Mouse (Mus musculus): ENCODE results near the gene Shank2. TPM values are rescaled to one million over a fixed set of nuclear protein-coding genes. Genes with fewer than 3 reads are reported as not detected.

The Shank2 gene
- polyA plus RNA-seq, 1 experiment from 2014 or later = 0.27 TPM

GRCm38 (mm10) chr7:144324077-144324476, 322.3 kb downstream of the Shank2 start:
- 87% methylated on average over 2 of the region's 2 CpGs for WGBS
- no peaks in the 10 kb centered on the region; the same call in 1 of the 2 replicates for H3K27me3 ChIP-seq (replicated peaks)
- no peaks in the 10 kb centered on the region for H3K36me3 ChIP-seq
- ATAC-seq (ENCODE audit: insufficient number of reproducible peaks, low FRiP score) = no peak
- no peaks in the 10 kb centered on the region for H3K9me3 ChIP-seq (replicated peaks)
- H3K4me3 ChIP-seq = no peak overlapping the region
- H3K9ac ChIP-seq = no peak overlapping the region
- no peaks in the 10 kb centered on the region for H3K4me1 ChIP-seq (replicated peaks)
- no peak overlapping the region for H3K27ac ChIP-seq (ENCODE audit: poor library complexity, severe bottlenecking)
- H3K4me2 ChIP-seq = no peak overlapping the region

- no peak overlapping the region for H3K4me3 ChIP-seq
- no peaks in the 10 kb centered on the region for H3K27me3 ChIP-seq (replicated peaks)
- H3K27ac ChIP-seq (ENCODE audit: poor library complexity, severe bottlenecking) = no peak overlapping the region
- H3K4me1 ChIP-seq (replicated peaks) = no peaks in the 10 kb centered on the region
- H3K9me3 ChIP-seq (replicated peaks) = no peaks in the 10 kb centered on the region
- H3K9ac ChIP-seq = no peak overlapping the region
- H3K36me3 ChIP-seq = no peaks in the 10 kb centered on the region
- WGBS = 83% methylated on average over 6 of the region's 6 CpGs
- H3K4me2 ChIP-seq = no peak overlapping the region
- no peak for ATAC-seq (ENCODE audit: insufficient number of reproducible peaks, low FRiP score)
Observed at GRCm38 (mm10) chr7:144324861-144325260, 323.1 kb downstream of the Shank2 start.

DNA sequence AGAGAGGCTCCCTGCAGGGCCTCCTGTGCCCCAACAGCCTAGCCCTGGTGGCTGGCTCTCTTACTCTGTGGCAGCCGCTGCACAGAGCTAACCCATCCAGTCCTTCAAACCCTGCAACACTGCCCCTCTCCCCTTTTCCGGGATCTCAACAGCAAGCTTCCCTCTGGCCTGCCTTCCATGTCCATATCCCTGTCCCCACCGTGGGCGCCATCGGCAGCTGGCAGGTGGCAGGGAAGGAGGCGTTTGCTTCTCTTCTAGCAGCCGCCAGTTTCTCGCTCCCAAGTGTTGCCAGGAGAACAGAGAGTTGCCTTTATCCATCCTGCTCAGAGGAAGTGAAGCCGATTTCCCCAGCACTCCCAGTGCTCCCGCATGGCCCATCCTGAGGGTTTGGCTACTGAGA, 323.9 kb downstream of the Shank2 start:
- H3K9ac ChIP-seq = no peak overlapping the region
- no peak overlapping the region for H3K4me3 ChIP-seq
- H3K27me3 ChIP-seq (replicated peaks) = no peaks in the 10 kb centered on the region
- WGBS = 79% methylated on average over 10 of the region's 10 CpGs
- no peaks in the 10 kb centered on the region for H3K4me1 ChIP-seq (replicated peaks)
- H3K27ac ChIP-seq (ENCODE audit: poor library complexity, severe bottlenecking) = no peak overlapping the region
- H3K4me2 ChIP-seq = no peak overlapping the region
- no peaks in the 10 kb centered on the region for H3K9me3 ChIP-seq (replicated peaks)
- no peak for ATAC-seq (ENCODE audit: insufficient number of reproducible peaks, low FRiP score)
- H3K36me3 ChIP-seq = no peaks in the 10 kb centered on the region

DNA sequence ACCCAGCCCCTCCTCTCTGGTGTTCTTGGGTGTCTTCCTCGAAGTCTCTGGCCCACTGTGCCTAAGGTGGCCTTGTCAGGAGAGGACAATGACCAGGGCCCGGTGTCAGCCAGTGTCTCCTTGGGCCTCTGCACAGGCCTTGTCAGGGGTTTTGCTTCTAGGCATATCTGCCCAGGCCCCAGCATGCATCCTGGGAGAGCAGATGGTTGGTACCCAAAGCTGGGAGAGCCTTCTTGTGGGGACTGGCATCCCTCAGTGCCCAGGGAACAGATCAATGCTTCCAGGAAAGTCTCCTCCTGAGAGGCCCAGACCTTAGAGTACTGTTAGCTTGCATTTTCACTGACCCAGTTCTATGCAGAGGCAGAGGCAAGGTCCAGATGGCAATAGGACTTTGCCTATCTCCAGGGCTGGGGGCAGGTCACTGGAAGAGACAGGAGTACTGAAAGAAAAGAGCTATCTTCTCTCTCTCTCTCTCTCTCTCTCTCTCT, 327.7 kb downstream of the Shank2 start:
- Histone ChIP-seq H3K9me3 (replicated peaks) (no peaks in the 10 kb centered on the region), H3K27ac (ENCODE audit: poor library complexity, severe bottlenecking) (no peak overlapping the region), H3K4me2 (no peak overlapping the region), H3K4me3 (no peak overlapping the region), H3K9ac (no peak overlapping the region), H3K4me1 (replicated peaks) (no peaks in the 10 kb centered on the region), H3K36me3 (no peaks in the 10 kb centered on the region), H3K27me3 (replicated peaks) (no peaks in the 10 kb centered on the region)
- WGBS = 85% methylated on average over 1 of the region's 2 CpGs
- no peak for ATAC-seq (ENCODE audit: insufficient number of reproducible peaks, low FRiP score)

- Histone ChIP-seq H3K9me3 (replicated peaks) (no peaks in the 10 kb centered on the region), H3K9ac (no peak overlapping the region), H3K4me1 (replicated peaks) (no peaks in the 10 kb centered on the region), H3K27me3 (replicated peaks) (no peaks in the 10 kb centered on the region), H3K27ac (ENCODE audit: poor library complexity, severe bottlenecking) (no peak overlapping the region), H3K4me2 (no peak overlapping the region), H3K36me3 (no peaks in the 10 kb centered on the region), H3K4me3 (no peak overlapping the region)
- no peak for ATAC-seq (ENCODE audit: insufficient number of reproducible peaks, low FRiP score)
Observed at GRCm38 (mm10) chr7:144336626-144337025, 334.9 kb downstream of the Shank2 start.

- no peak overlapping the region for H3K27ac ChIP-seq (ENCODE audit: poor library complexity, severe bottlenecking)
- H3K9me3 ChIP-seq (replicated peaks) = no peaks in the 10 kb centered on the region
- no peak overlapping the region for H3K9ac ChIP-seq
- no peak overlapping the region for H3K4me3 ChIP-seq
- H3K4me1 ChIP-seq (replicated peaks) = no peaks in the 10 kb centered on the region
- no peaks in the 10 kb centered on the region for H3K36me3 ChIP-seq
- no peaks in the 10 kb centered on the region for H3K27me3 ChIP-seq (replicated peaks)
- no peak for ATAC-seq (ENCODE audit: insufficient number of reproducible peaks, low FRiP score)
- 80% methylated on average over 5 of the region's 5 CpGs for WGBS
- no peak overlapping the region for H3K4me2 ChIP-seq
Observed at GRCm38 (mm10) chr7:144338694-144339093, 337.0 kb downstream of the Shank2 start.

GRCm38 (mm10) chr7:144340376-144340775, 338.6 kb downstream of the Shank2 start:
- H3K9ac ChIP-seq = no peak overlapping the region
- H3K9me3 ChIP-seq (replicated peaks) = no peaks in the 10 kb centered on the region
- H3K27me3 ChIP-seq (replicated peaks) = no peaks in the 10 kb centered on the region
- WGBS = 73% methylated on average over 6 of the region's 6 CpGs
- no peak for ATAC-seq (ENCODE audit: insufficient number of reproducible peaks, low FRiP score)
- no peak overlapping the region for H3K4me2 ChIP-seq
- H3K4me1 ChIP-seq (replicated peaks) = no peaks in the 10 kb centered on the region
- H3K4me3 ChIP-seq = no peak overlapping the region
- no peaks in the 10 kb centered on the region for H3K36me3 ChIP-seq
- no peak overlapping the region for H3K27ac ChIP-seq (ENCODE audit: poor library complexity, severe bottlenecking)

- Histone ChIP-seq H3K4me1 (replicated peaks) (no peaks in the 10 kb centered on the region), H3K4me2 (no peak overlapping the region), H3K27ac (ENCODE audit: poor library complexity, severe bottlenecking) (no peak overlapping the region), H3K36me3 (no peaks in the 10 kb centered on the region), H3K9me3 (replicated peaks) (no peaks in the 10 kb centered on the region; the same call in 1 of the 2 replicates), H3K4me3 (no peak overlapping the region), H3K27me3 (replicated peaks) (no peaks in the 10 kb centered on the region), H3K9ac (no peak overlapping the region)
- 60% methylated on average over 2 of the region's 2 CpGs for WGBS
- no peak for ATAC-seq (ENCODE audit: insufficient number of reproducible peaks, low FRiP score)
Observed at GRCm38 (mm10) chr7:144366133-144366532, 364.4 kb downstream of the Shank2 start.

DNA sequence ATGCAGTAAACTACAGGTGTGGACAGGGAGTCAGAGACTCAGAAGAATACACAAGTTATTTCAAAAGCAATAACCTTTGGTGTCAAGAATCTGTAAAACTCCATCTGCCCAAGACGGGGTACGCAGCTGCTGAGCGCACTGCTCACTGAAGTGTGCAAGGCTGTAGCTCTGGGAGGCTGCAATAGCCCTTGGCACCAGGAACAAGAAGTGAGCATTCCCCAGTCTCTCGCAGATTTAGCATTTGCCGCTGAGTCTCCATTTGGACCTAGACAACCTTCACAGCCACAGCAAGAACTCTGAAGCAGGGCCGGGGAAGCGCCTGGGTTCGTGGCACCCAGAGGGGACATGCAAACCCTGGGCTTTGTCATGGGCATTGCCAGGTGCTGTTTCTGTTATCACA, 371.3 kb downstream of the Shank2 start:
- Histone ChIP-seq H3K4me3 (no peak overlapping the region), H3K36me3 (no peaks in the 10 kb centered on the region), H3K4me1 (replicated peaks) (no peaks in the 10 kb centered on the region), H3K4me2 (no peak overlapping the region), H3K9ac (no peak overlapping the region), H3K27me3 (replicated peaks) (no peaks in the 10 kb centered on the region), H3K27ac (ENCODE audit: poor library complexity, severe bottlenecking) (no peak overlapping the region), H3K9me3 (replicated peaks) (no peaks in the 10 kb centered on the region; the same call in 1 of the 2 replicates)
- WGBS = 80% methylated on average over 8 of the region's 8 CpGs
- ATAC-seq (ENCODE audit: insufficient number of reproducible peaks, low FRiP score) = no peak

- Histone ChIP-seq H3K4me2 (no peak overlapping the region), H3K27me3 (replicated peaks) (no peaks in the 10 kb centered on the region), H3K9me3 (replicated peaks) (no peaks in the 10 kb centered on the region; the same call in 1 of the 2 replicates), H3K27ac (ENCODE audit: poor library complexity, severe bottlenecking) (no peak overlapping the region), H3K4me3 (no peak overlapping the region), H3K4me1 (replicated peaks) (no peaks in the 10 kb centered on the region), H3K36me3 (no peaks in the 10 kb centered on the region), H3K9ac (no peak overlapping the region)
- no peak for ATAC-seq (ENCODE audit: insufficient number of reproducible peaks, low FRiP score)
- 70% methylated on average over 2 of the region's 2 CpGs for WGBS
Observed at GRCm38 (mm10) chr7:144375483-144375882, 373.8 kb downstream of the Shank2 start.

GRCm38 (mm10) chr7:144378254-144378653, 376.5 kb downstream of the Shank2 start:
- Histone ChIP-seq H3K9ac (no peak overlapping the region), H3K4me1 (replicated peaks) (no peaks in the 10 kb centered on the region), H3K4me2 (no peak overlapping the region), H3K4me3 (no peak overlapping the region), H3K36me3 (no peaks in the 10 kb centered on the region), H3K9me3 (replicated peaks) (no peaks in the 10 kb centered on the region), H3K27me3 (replicated peaks) (no peaks in the 10 kb centered on the region), H3K27ac (ENCODE audit: poor library complexity, severe bottlenecking) (no peak overlapping the region)
- 51% methylated on average over 4 of the region's 4 CpGs for whole genome bisulfite sequencing
- no peak for ATAC-seq (ENCODE audit: insufficient number of reproducible peaks, low FRiP score)

- no peak overlapping the region for H3K27ac ChIP-seq (ENCODE audit: poor library complexity, severe bottlenecking)
- 62% methylated on average over 6 of the region's 6 CpGs for WGBS
- no peak overlapping the region for H3K4me2 ChIP-seq
- H3K9me3 ChIP-seq (replicated peaks) = no peaks in the 10 kb centered on the region
- no peaks in the 10 kb centered on the region for H3K27me3 ChIP-seq (replicated peaks)
- ATAC-seq (ENCODE audit: insufficient number of reproducible peaks, low FRiP score) = no peak
- H3K9ac ChIP-seq = no peak overlapping the region
- no peaks in the 10 kb centered on the region for H3K36me3 ChIP-seq
- H3K4me1 ChIP-seq (replicated peaks) = no peaks in the 10 kb centered on the region
- no peak overlapping the region for H3K4me3 ChIP-seq
Observed at GRCm38 (mm10) chr7:144379243-144379884, 377.6 kb downstream of the Shank2 start.
